Mouse (Mus musculus) layer of hippocampus, adult 11-12 months (tissue): Measurements from ENCODE around the gene Islr.

Source experiments
- DNase-seq: peaks from one replicate; pipeline ENCODE4 v3.0.0; 2022; ENCODE audit warnings: low spot score

Gene Islr

GRCm38 (mm10) chr9:58150733-58151361, 53.3 kb downstream of the Islr start:
- DNase-seq, result no peak

- no peak for DNase-seq
Measured at GRCm38 (mm10) chr9:58148806-58149205, 55.3 kb downstream of the Islr start.

GRCm38 (mm10) chr9:58145417-58145816, 58.7 kb downstream of the Islr start:
- DNase-seq, result no peak

DNA sequence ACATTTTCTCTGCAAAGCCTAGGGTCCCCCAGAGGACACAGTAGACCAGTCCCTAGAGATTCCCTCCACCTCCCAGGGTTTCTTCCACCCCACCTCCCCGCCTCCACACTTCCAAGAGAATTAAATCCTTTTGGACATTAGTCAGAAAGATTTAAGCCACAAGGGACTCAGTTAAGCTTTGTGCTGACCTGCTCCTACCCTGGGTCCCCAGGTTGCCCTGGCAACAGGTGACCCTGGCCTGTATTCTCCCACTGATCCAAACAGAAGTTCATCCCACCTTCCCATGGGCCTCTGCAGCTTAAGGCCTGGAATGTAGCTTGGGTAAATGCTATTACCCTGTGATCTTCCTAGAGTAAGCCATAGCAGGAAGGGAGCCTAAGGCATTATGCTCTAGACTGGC, 59.4 kb downstream of the Islr start:
- no peak for DNase-seq

- DNase-seq, result no peak
Measured at GRCm38 (mm10) chr9:58143419-58143818, 60.7 kb downstream of the Islr start.

DNA sequence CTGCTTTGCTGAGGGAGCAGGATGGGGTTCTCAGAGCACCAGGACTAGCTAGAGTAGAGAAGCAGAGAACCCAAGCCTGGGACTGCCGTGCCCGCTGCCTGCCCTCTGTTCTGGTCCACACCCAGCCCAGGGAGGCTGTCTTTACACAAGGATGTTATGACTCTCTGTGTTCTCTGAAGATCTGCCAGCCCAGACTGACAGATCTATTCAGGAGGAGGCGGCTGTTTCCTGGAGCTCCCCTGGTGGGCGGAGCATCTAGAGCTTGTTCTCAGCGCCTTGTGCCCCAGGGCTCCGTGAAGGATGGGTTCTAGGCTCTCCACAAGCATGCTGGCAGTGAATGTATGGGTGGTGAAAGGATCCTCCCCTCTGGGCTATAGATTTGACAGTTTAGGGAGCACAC, 64.2 kb downstream of the Islr start:
- DNase-seq, result peak; percentile 29

- no peak for DNase-seq
Measured at GRCm38 (mm10) chr9:58135921-58136321, 68.2 kb downstream of the Islr start.

DNA sequence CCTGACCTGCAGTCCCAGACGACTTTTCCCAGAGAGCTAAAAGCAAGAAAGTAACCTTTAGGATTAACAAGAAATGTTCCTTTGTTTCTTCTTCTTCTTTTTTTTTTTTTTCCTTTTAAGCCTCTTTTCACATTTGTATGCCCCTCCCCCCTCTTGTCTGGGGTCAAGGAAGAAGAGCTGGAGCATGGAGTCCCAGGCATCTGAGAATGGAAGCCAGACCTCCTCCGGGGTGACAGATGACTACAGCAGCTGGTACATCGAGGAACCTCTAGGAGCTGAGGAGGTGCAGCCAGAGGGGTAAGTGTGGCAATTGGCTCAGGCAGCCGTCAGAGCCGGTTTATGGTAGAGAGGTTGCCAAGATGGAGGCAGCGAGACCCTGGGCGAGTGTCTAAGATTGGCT, 69.2 kb downstream of the Islr start:
- no peak for DNase-seq

- no peak for DNase-seq
Measured at GRCm38 (mm10) chr9:58133893-58134884, 69.9 kb downstream of the Islr start.

DNA sequence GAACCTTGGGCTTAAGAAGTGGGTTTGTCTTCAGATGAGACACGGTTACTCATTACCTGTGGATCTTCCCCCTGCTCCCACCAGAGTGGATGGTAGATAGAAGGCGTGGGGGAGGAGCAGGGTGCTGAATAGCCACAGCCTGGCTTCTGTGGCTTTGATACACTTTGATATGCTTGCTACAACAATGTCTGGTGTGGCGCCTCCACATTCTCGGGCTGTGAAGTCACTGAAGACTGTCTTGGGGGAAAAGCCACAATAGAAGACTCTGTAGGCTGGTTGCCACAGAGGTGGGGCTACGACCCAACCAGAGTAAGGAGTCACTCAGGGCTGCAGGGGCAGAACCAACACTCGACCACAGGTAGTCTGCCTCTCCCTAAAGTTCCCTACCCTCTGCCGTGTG, 72.4 kb downstream of the Islr start:
- no peak for DNase-seq

- DNase-seq, result no peak
Measured at GRCm38 (mm10) chr9:58130909-58131308, 73.2 kb downstream of the Islr start.

- DNase-seq, result no peak
Measured at GRCm38 (mm10) chr9:58129508-58129907, 74.6 kb downstream of the Islr start.

- no peak for DNase-seq
Measured at GRCm38 (mm10) chr9:58128926-58129413, 75.1 kb downstream of the Islr start.

- DNase-seq, result no peak
Measured at GRCm38 (mm10) chr9:58125811-58126210, 78.3 kb downstream of the Islr start.

GRCm38 (mm10) chr9:58125085-58125484, 79.0 kb downstream of the Islr start:
- DNase-seq, result no peak

GRCm38 (mm10) chr9:58118671-58119070, 85.4 kb downstream of the Islr start, which contains the start of gene Ccdc33:
TSS of gene Ccdc33 (minus strand) at chr9:58118823.
- no peak for DNase-seq

- no peak for DNase-seq
Measured at GRCm38 (mm10) chr9:58116024-58116651, 88.0 kb downstream of the Islr start.

DNA sequence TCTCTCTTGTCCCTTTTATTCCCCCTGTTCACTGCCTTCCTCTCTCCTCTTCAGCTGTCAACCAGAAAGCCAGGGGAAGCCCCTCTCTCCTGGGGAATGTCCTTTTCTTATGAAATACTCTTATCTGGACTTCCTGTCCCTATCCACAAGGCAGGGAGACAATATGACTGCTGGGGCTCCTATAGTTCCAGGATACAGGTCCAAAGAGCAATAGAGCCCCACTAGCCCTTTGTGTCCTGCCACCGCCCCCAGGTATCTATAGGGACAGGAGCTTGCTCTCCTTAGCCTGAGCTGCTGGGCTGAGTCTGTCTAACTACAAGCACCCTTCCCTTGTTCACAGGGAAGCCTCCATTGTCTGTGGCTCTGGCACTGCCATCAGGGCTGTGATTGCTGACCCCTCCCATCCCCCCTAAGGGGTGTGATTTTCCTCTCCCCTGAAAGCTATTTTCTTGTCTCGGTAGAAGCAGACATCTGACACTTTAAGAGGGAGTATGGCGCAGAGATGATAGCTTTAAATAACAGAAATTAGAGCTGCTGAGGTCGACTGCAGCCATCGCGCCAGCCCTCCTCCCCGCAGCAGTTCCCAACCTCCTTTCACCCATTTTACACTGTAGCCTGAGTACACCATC, 88.7 kb downstream of the Islr start:
- no peak for DNase-seq

- no peak for DNase-seq
Measured at GRCm38 (mm10) chr9:58114019-58114418, 90.1 kb downstream of the Islr start.

GRCm38 (mm10) chr9:58113279-58113884, 90.7 kb downstream of the Islr start:
- DNase-seq, result no peak

DNA sequence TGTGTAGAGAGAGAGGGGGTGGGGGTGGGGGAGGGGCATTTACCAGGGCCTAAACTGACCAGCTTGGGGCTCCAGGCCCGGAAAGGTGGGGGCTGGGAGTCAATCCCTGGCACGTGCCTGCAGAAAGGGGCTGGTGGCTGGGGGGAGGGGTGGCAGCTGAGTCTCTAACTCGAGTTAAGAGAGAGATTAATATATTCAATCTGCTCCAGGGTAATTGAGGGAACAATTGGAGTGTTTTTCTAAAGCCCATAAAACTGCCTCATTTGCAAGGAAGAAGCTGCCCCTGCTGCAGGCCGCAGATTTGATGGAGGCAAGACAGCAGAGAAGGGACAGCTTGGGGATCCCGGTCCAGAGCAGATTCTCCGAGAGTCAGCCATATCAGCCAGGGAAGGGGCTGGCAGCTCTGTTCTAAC, 91.2 kb downstream of the Islr start:
- no peak for DNase-seq

DNA sequence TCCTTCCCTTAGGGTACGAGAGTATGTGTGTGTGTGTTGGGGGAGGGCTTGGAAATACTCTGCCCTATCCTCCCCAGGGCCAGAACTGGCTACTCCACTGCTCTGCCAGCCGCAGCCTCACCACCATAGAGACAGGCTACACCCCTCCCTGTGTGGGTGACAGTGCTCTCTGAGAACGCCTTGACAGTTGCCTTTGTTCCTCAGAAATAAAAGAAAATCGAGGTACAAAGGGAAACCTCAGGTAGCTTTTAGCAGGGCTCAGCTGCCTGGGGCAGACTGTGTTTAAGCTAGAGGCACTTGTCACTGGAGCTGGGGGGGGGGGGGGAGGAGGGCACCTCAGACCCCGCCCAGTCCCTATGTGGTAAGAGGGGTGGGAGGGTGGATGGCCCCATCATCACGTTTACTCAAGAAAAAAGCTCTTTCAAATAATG, 91.8 kb downstream of the Islr start:
- DNase-seq, result no peak
